Mouse (Mus musculus): ENCODE measurements around the gene Olfr493.

Olfr493 gene

GRCm38 (mm10) chr7:108346879-108347278 lies at the start of gene Olfr493:
Gene Olfr493, minus strand, starts transcription at chr7:108346979.
- no peak for DNase-seq

- DNase-seq = no peak
Measured at GRCm38 (mm10) chr7:108392867-108393266, 46.1 kb upstream of the Olfr493 start, which contains the start of gene Olfr495. Gene Olfr495, plus strand, starts transcription at chr7:108393167.

GRCm38 (mm10) chr7:108365035-108365434 lies 18.3 kb upstream of the Olfr493 start, which contains the start of gene Olfr494:
Gene Olfr494, plus strand, starts transcription at chr7:108365335.
- DNase-seq = no peak

- no peak for DNase-seq
Measured at GRCm38 (mm10) chr7:108323574-108323973, 23.2 kb downstream of the Olfr493 start, which contains the start of gene Olfr492. Gene Olfr492, minus strand, starts transcription at chr7:108323674.

GRCm38 (mm10) chr7:108313151-108313550 lies 33.6 kb downstream of the Olfr493 start, which contains the start of gene Olfr491:
Gene Olfr491, plus strand, starts transcription at chr7:108313451.
- DNase-seq = no peak
